Mouse (Mus musculus) liver, embryonic 15.5 days (tissue): ENCODE results near the gene Kcnrg. TPM values are rescaled to one million over a fixed set of nuclear protein-coding genes. Genes with fewer than 3 reads are reported as not detected.

Experiments used
- ATAC-seq: fragments of 200-750 bp; cut with Nextera tagmentation; 2 replicates; pipeline ENCODE4 v1.8.0; 2017; ENCODE audit warnings: moderate number of reproducible peaks, mild to moderate bottlenecking, moderate library complexity; ENCODE audit not compliant: insufficient read depth
- H3K27ac ChIP-seq: fragments of 300-500 bp; sonication (generic); replicated peaks from 2 replicates; pipeline ENCODE4 v1.5.1; 2015; ENCODE audit warnings: mild to moderate bottlenecking, inconsistent platforms
- H3K27me3 ChIP-seq: fragments of 300-500 bp; sonication (generic); 2 replicates; pipeline ENCODE4 v1.6.1; 2015; ENCODE audit warnings: mild to moderate bottlenecking, inconsistent platforms
- H3K36me3 ChIP-seq: fragments of 300-500 bp; sonication (generic); replicated peaks from 2 replicates; pipeline ENCODE4 v1.6.1; 2015; ENCODE audit warnings: moderate library complexity, mild to moderate bottlenecking, inconsistent platforms
- H3K4me1 ChIP-seq: fragments of 300-500 bp; sonication (generic); replicated peaks from 2 replicates; pipeline ENCODE4 v1.6.1; 2015; ENCODE audit warnings: inconsistent platforms
- H3K4me2 ChIP-seq: fragments of 300-500 bp; sonication (generic); 2 replicates; pipeline ENCODE4 v1.6.1; 2015; ENCODE audit warnings: moderate library complexity, mild to moderate bottlenecking, inconsistent platforms
- H3K4me3 ChIP-seq: fragments of 300-500 bp; sonication (generic); replicated peaks from 2 replicates; pipeline ENCODE4 v1.5.1; 2015; ENCODE audit warnings: mild to moderate bottlenecking, inconsistent platforms
- H3K9ac ChIP-seq: fragments of 300-500 bp; sonication (generic); 2 replicates; pipeline ENCODE4 v1.6.1; 2015; ENCODE audit warnings: moderate library complexity, mild to moderate bottlenecking, inconsistent platforms
- H3K9me3 ChIP-seq: fragments of 300-500 bp; sonication (generic); replicated peaks from 2 replicates; pipeline ENCODE4 v1.6.1; 2016; ENCODE audit warnings: inconsistent platforms
- WGBS: fragments of 180-500 bp; shearing (Covaris S2); methylation state at CpG from one replicate; pipeline ENCODE4 v1.1.7; 2015; ENCODE audit warnings: mixed read lengths; ENCODE audit not compliant: insufficient replicate concordance; 5-methylcytosine and 5-hydroxymethylcytosine counted together
- polyA plus RNA-seq: library from polyadenylated mRNA; unstranded; fragments of >200 nt; fragmentation: Nextera tagmentation; extraction: Ambion mirVana; gene quantifications from 2 replicates; pipeline ENCODE4 v1.2.1, GENCODE M21; 2015

Kcnrg gene
- polyA plus RNA-seq, 1 experiment from 2014 or later, result 0.32 TPM

DNA sequence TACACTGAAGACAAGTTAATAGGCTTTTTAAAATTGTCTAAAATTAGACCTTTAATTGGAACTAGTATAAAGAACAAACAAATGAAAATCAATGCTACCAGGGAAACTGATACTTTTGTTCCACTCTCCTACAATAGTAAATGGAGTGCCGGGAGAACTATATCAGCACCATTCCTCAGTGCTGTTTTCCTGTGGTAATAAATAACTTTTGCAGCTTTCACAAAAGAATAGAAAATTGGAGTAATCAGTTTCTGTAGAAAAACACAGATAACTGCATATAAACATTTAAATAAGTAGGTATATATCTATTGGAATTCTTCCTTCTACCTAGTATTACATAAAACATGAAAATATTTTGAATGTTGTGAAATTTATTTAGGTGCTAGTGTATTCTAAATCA, 38.3 kb downstream of the Kcnrg start:
- no peak overlapping the region for H3K9ac ChIP-seq
- no peaks in the 10 kb centered on the region for H3K27me3 ChIP-seq
- WGBS, result 44% methylated on average over 1 of the region's 1 CpGs
- ATAC-seq, result no peak
- H3K27ac ChIP-seq, result no peak overlapping the region
- peak overlapping the region; percentile 45 for H3K4me3 ChIP-seq
- peak overlapping the region; percentile 54 for H3K4me2 ChIP-seq
- H3K9me3 ChIP-seq, result no peaks in the 10 kb centered on the region
- H3K36me3 ChIP-seq, result peaks cover 5% of the 10 kb centered on the region
- H3K4me1 ChIP-seq, result peaks cover 14% of the 10 kb centered on the region

DNA sequence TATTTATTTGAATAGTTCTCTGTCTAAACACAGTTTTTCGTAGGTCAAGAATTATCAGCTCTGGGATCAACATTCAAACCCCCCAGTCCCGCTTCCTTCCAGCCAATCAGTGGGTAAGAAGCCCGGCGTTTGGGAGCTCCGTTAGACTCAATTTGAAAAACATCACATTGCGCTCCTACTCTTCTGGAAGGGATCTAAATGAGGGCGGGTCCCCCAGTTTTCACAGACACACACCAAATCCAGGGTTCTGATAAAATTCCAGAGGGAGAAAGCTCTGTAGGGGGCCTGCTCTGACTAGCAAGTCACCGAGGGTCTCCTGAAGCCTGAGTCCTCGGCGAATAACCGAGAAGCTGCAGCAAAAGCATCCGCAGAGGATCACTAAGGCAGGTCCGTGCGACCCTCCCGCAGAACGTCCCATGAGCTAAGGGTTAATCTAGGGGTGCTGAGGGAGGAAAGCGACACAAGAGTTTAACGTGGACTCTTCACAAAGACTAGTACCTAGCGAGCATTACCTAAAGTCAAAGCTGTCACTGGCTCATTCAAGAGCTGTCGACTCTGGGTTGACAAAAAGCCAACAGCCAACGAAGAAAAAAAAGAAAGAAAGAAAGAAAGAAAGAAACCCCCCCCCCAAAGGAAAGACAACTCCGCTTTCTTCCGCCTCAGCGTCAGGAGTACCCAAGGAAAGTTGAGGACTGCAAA, 40.1 kb downstream of the Kcnrg start:
- Histone ChIP-seq H3K27ac (peak overlapping the region; percentile 98), H3K4me1 (peaks cover 31% of the 10 kb centered on the region), H3K9ac (peak overlapping the region; percentile 100), H3K36me3 (peaks cover 3% of the 10 kb centered on the region), H3K4me3 (peak overlapping the region; percentile 99), H3K27me3 (no peaks in the 10 kb centered on the region), H3K9me3 (no peaks in the 10 kb centered on the region), H3K4me2 (peak overlapping the region; percentile 85)
- WGBS, result under 1% methylated on average over 24 of the region's 24 CpGs
- no peak for ATAC-seq

DNA sequence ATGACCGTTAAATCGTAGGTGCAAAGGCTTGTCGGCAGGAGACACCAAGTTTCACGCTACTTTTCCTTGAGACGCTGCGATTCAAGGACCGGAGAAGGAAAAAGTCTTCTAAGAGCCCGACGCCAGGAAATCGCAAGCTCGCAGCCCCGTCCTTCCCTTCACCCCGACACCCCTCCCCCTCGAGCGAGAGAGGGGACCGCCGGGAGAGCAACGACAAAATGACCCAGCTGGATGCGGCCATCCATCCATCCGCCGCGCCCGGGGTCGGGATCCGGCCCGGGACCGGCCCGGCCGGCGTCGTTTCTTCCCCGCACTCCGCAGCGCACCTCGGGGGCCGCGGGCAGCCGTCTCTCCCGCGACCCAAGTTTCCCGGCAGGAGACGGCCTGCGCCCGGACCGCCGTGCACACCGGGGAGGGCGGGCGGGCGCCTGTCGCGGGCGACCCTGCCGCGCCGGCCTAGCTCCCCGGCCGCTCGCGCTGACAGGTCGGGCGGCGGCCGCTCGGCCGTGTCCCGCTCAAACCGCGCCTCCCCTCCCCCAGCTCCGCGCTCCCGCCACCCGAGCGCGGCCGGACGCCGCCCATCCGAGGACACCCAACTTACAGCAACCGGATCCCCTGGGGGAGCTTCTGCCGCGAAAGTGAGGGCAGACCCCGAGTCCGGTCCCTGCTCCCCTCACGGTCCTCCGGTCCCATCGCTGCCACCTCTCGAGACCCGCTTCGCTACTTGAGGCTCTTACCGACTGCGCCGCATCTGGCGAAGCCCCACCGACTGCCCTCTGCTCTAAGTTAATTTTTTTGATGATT, 40.8 kb downstream of the Kcnrg start:
- Histone ChIP-seq H3K36me3 (peaks cover 2% of the 10 kb centered on the region), H3K4me3 (peak overlapping the region; percentile 99), H3K27ac (peak overlapping the region; percentile 98), H3K4me2 (peak overlapping the region; percentile 85), H3K4me1 (peaks cover 36% of the 10 kb centered on the region), H3K9ac (peak overlapping the region; percentile 100), H3K9me3 (no peaks in the 10 kb centered on the region), H3K27me3 (no peaks in the 10 kb centered on the region)
- under 1% methylated on average over 89 of the region's 95 CpGs for WGBS
- peak; percentile 79 for ATAC-seq

GRCm38 (mm10) chr14:61648685-61649504, 41.6 kb downstream of the Kcnrg start:
- Histone ChIP-seq H3K27ac (peak overlapping the region; percentile 98), H3K4me1 (peaks cover 38% of the 10 kb centered on the region), H3K9ac (peak overlapping the region; percentile 100), H3K36me3 (no peaks in the 10 kb centered on the region), H3K27me3 (no peaks in the 10 kb centered on the region), H3K4me2 (peak overlapping the region; percentile 85), H3K9me3 (no peaks in the 10 kb centered on the region), H3K4me3 (peak overlapping the region; percentile 99)
- peak; percentile 90 for ATAC-seq
- 1% methylated on average over 62 of the region's 62 CpGs for WGBS

DNA sequence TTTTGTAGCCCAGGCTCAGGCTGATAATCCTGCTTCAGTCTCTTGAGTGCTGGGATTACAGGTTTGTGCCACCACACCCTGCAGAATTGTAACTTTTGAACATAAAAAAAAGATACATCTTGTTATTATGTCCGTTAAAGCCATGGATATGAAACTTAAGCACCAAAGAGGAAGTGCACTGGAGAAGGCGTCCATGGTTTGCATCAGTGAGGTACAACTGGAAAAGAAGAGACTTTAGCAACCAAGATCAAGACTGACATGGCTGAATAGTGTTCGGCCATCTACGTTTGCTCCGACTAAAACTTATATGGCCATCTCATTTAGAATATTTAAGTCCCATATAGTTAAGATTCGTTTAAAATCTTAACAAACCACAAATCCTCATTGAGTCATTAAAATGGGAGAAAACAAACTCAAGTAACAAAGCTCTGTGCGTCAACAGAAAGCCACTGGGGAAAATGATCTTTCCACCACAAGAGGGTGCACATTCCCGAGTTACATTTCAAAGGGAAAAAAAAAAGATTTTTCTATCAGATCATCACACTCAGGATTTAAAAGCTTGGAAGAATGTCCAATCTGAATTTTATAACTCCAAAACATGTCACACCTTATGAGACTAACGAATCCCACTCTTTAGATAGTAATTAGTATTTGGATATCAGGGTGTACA, 43.2 kb downstream of the Kcnrg start:
- WGBS, result 27% methylated on average over 9 of the region's 9 CpGs
- Histone ChIP-seq H3K4me1 (peaks cover 51% of the 10 kb centered on the region), H3K9me3 (no peaks in the 10 kb centered on the region), H3K4me3 (peak overlapping the region; percentile 99), H3K36me3 (no peaks in the 10 kb centered on the region), H3K4me2 (peak overlapping the region; percentile 85), H3K9ac (peak overlapping the region; percentile 100), H3K27ac (peak overlapping the region; percentile 98), H3K27me3 (no peaks in the 10 kb centered on the region)
- ATAC-seq, result no peak

GRCm38 (mm10) chr14:61656469-61656868, 49.2 kb downstream of the Kcnrg start:
- Histone ChIP-seq H3K9me3 (no peaks in the 10 kb centered on the region), H3K9ac (peak overlapping the region; percentile 5; the same call in 1 of the 2 replicates), H3K27ac (peak overlapping the region; percentile 94), H3K36me3 (peaks cover 3% of the 10 kb centered on the region), H3K4me2 (peak overlapping the region; percentile 64), H3K4me3 (peak overlapping the region; percentile 15), H3K27me3 (no peaks in the 10 kb centered on the region), H3K4me1 (peaks cover 61% of the 10 kb centered on the region)
- peak; percentile 99 for ATAC-seq
- WGBS, result 14% methylated on average over 2 of the region's 2 CpGs

- peaks cover 42% of the 10 kb centered on the region for H3K4me1 ChIP-seq
- H3K9ac ChIP-seq, result no peak overlapping the region
- ATAC-seq, result no peak
- H3K4me2 ChIP-seq, result no peak overlapping the region
- H3K9me3 ChIP-seq, result no peaks in the 10 kb centered on the region
- no peaks in the 10 kb centered on the region for H3K27me3 ChIP-seq
- peaks cover 7% of the 10 kb centered on the region for H3K36me3 ChIP-seq
- WGBS, result 82% methylated on average over 1 of the region's 1 CpGs
- H3K4me3 ChIP-seq, result no peak overlapping the region
- H3K27ac ChIP-seq, result no peak overlapping the region
Observed at GRCm38 (mm10) chr14:61661496-61661895, 54.2 kb downstream of the Kcnrg start.

DNA sequence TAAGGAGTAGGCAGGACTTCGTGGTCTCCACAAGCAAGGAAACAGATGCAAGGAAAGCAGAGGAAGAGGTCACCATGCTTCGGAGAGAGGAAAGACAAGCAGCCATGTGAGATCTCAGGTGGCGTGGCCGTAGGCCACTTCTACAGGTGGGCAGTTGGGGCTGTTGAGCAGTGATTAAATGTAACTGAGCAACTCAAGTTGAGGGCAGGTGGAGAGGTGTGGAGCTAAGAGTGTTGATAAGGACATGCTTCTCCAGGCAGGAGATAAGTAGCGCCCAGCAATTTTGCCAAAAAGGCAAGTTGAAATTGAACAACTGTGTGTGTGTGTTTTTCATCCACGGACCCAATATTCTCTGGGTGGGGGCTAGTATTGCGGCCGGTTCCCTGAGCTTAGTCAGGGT, 55.0 kb downstream of the Kcnrg start:
- 0 out of 2 replicates have a peak overlapping the region, but pooled peaks have one; percentile 1 for H3K27ac ChIP-seq
- H3K9me3 ChIP-seq, result no peaks in the 10 kb centered on the region
- no peak overlapping the region for H3K4me3 ChIP-seq
- H3K27me3 ChIP-seq, result no peaks in the 10 kb centered on the region
- 66% methylated on average over 8 of the region's 8 CpGs for WGBS
- peaks cover 7% of the 10 kb centered on the region for H3K36me3 ChIP-seq
- H3K4me1 ChIP-seq, result peaks cover 36% of the 10 kb centered on the region
- H3K9ac ChIP-seq, result no peak overlapping the region
- ATAC-seq, result no peak; the same call in 1 of the 2 replicates
- H3K4me2 ChIP-seq, result no peak overlapping the region
